Mouse (Mus musculus) hindbrain, embryonic 14.5 days (tissue): ENCODE measurements at regions not wholly inside any gene's neighbourhood (a gene's known extent, or its start where the extent isn't known, plus 50 kb on each side); places are given as distances from the start of the nearest gene placed in this dataset.
A peak's percentile ranks its signal among the peaks of the same experiment; 100 is the strongest.

Experiments
- ATAC-seq: fragments of 200-750 bp; cut with Nextera tagmentation; 2 replicates; pipeline ENCODE4 v1.8.0; 2017; ENCODE audit warnings: moderate number of reproducible peaks, mild to moderate bottlenecking, moderate TSS enrichment, moderate library complexity; ENCODE audit not compliant: low FRiP score
- DNase-seq: peaks from one replicate; pipeline ENCODE4 v3.0.0-alpha.2; 2015; ENCODE audit warnings: low spot score
- H3K27ac ChIP-seq: fragments of 300-500 bp; sonication (generic); 2 replicates; pipeline ENCODE4 v1.5.1; 2014; ENCODE audit warnings: mild to moderate bottlenecking, moderate library complexity
- H3K27me3 ChIP-seq: fragments of 300-500 bp; sonication (generic); 2 replicates; pipeline ENCODE4 v1.6.1; 2014; ENCODE audit warnings: mild to moderate bottlenecking, low read length, mixed read lengths; ENCODE audit not compliant: control insufficient read depth, insufficient read depth
- H3K36me3 ChIP-seq: fragments of 300-500 bp; sonication (generic); replicated peaks from 2 replicates; pipeline ENCODE4 v1.6.1; 2014; ENCODE audit not compliant: control insufficient read depth, insufficient read depth
- H3K4me1 ChIP-seq: fragments of 300-500 bp; sonication (generic); replicated peaks from 2 replicates; pipeline ENCODE4 v1.6.1; 2014; ENCODE audit warnings: antibody characterized with exemption, low read length, mixed read lengths; ENCODE audit not compliant: control insufficient read depth, insufficient read depth
- H3K4me2 ChIP-seq: fragments of 300-500 bp; sonication (generic); replicated peaks from 2 replicates; pipeline ENCODE4 v1.6.1; 2014; ENCODE audit warnings: mild to moderate bottlenecking, moderate library complexity
- H3K4me3 ChIP-seq: fragments of 300-500 bp; sonication (generic); replicated peaks from 2 replicates; pipeline ENCODE4 v1.5.1; 2014; ENCODE audit warnings: mild to moderate bottlenecking, low read length
- H3K9ac ChIP-seq: fragments of 300-500 bp; sonication (generic); 2 replicates; pipeline ENCODE4 v1.6.1; 2014
- H3K9me3 ChIP-seq: fragments of 300-500 bp; sonication (generic); 2 replicates; pipeline ENCODE4 v1.6.1; 2016; ENCODE audit warnings: low read length; ENCODE audit not compliant: control insufficient read depth
- WGBS: fragments of 180-500 bp; shearing (Covaris S2); extraction: QIAGEN DNeasy Blood & Tissue Kit; methylation state at CpG from one replicate; pipeline ENCODE4 v1.1.7; 2014; 5-methylcytosine and 5-hydroxymethylcytosine counted together

DNA sequence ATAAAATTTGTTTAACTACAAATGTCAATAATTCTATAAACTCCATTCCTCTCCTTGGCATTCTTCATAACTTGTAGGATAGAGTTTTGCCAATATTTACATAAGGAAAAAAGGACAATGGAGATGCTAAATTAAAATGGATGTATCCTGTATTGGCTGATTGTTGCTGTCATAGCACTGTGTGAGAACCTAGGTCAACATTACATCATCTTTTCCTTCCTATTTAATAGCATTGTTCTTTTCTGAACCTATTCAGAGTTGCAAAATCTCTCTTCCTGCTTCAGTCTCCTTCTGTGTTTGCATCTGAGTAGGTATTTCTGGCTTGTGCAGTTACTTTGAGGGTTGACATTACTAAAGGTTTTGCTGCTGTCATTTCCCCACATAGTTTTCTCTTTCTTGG is 228.6 kb upstream of the Gk2 start:
- Histone ChIP-seq H3K36me3 (no peaks in the 10 kb centered on the region), H3K27me3 (no peaks in the 10 kb centered on the region), H3K4me2 (no peak overlapping the region), H3K9me3 (no peaks in the 10 kb centered on the region), H3K4me1 (no peaks in the 10 kb centered on the region), H3K9ac (no peak overlapping the region), H3K27ac (no peak overlapping the region), H3K4me3 (no peak overlapping the region)
- no peak for ATAC-seq
- DNase-seq = no peak

- ATAC-seq (no peak), DNase-seq (no peak)
- Histone ChIP-seq H3K4me2 (no peak overlapping the region), H3K4me3 (no peak overlapping the region), H3K27ac (no peak overlapping the region), H3K9ac (no peak overlapping the region), H3K4me1 (no peaks in the 10 kb centered on the region), H3K36me3 (no peaks in the 10 kb centered on the region), H3K9me3 (no peaks in the 10 kb centered on the region), H3K27me3 (no peaks in the 10 kb centered on the region)
- 76% methylated on average over 4 of the region's 4 CpGs for WGBS
These were observed 227.9 kb upstream of the Gk2 start for GRCm38 (mm10) chr5:97684592-97685258.

- no peaks in the 10 kb centered on the region for H3K27me3 ChIP-seq
- H3K4me1 ChIP-seq = no peaks in the 10 kb centered on the region
- 53% methylated on average over 3 of the region's 3 CpGs for WGBS
- no peak overlapping the region for H3K9ac ChIP-seq
- H3K36me3 ChIP-seq = no peaks in the 10 kb centered on the region
- no peak overlapping the region for H3K27ac ChIP-seq
- H3K9me3 ChIP-seq = no peaks in the 10 kb centered on the region
- no peak overlapping the region for H3K4me2 ChIP-seq
- no peak overlapping the region for H3K4me3 ChIP-seq
- no peak for DNase-seq
- ATAC-seq = no peak
These were observed 212.9 kb upstream of the Gk2 start for GRCm38 (mm10) chr5:97669726-97670125.

DNA sequence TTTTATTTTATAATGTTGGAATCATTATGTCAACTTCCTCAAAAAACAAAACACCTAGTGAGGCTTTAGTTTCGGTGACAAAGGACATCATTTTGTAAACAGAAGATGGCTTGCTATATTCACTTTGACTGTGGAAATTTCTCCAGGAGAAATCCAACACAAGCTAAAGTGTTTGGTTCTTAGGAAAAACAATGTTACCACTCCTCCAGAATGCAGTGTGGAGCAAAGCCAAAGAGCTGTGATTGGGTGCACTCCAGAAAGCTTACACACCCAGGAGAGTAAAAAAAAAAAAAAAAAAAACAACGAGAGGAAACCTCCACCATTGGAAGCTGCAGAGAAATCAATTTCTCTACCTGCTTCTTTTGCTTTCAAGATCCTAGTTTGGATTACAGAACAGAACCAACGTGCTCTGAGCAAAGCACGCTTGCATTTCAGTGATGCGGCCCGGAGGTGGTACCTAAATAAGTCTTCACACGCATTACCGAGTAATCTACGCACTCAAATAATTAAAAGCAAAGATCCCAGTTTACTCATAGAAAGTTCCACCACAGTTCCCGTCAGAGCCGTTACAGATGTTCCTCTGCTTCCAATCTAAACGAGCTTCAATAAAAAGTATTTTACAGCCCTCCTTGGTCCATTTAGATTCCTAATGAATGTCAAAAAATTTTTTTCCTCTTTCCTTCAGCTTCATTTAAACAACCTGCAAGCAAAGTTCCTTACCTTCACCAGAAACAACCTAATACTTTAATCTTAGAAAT is 199.5 kb upstream of the Gk2 start:
- DNase-seq (no peak), ATAC-seq (no peak)
- H3K4me2 ChIP-seq = no peak overlapping the region
- no peaks in the 10 kb centered on the region; the same call in 1 of the 2 replicates for H3K4me1 ChIP-seq
- H3K27me3 ChIP-seq = no peaks in the 10 kb centered on the region
- H3K9me3 ChIP-seq = no peaks in the 10 kb centered on the region
- no peak overlapping the region for H3K9ac ChIP-seq
- no peak overlapping the region for H3K27ac ChIP-seq
- WGBS = 87% methylated on average over 12 of the region's 12 CpGs
- no peak overlapping the region for H3K4me3 ChIP-seq
- no peaks in the 10 kb centered on the region for H3K36me3 ChIP-seq

GRCm38 (mm10) chr5:97655266-97655665 is 198.4 kb upstream of the Gk2 start:
- Histone ChIP-seq H3K27ac (no peak overlapping the region), H3K9ac (no peak overlapping the region), H3K9me3 (no peaks in the 10 kb centered on the region), H3K4me1 (no peaks in the 10 kb centered on the region; the same call in 1 of the 2 replicates), H3K27me3 (no peaks in the 10 kb centered on the region), H3K36me3 (no peaks in the 10 kb centered on the region), H3K4me2 (no peak overlapping the region), H3K4me3 (no peak overlapping the region)
- 84% methylated on average over 6 of the region's 6 CpGs for WGBS
- DNase-seq (no peak), ATAC-seq (no peak)

GRCm38 (mm10) chr5:97654414-97654813 is 197.6 kb upstream of the Gk2 start:
- DNase-seq (peak; percentile 31), ATAC-seq (no peak)
- Histone ChIP-seq H3K27ac (no peak overlapping the region), H3K27me3 (no peaks in the 10 kb centered on the region), H3K4me3 (no peak overlapping the region), H3K36me3 (no peaks in the 10 kb centered on the region), H3K4me1 (no peaks in the 10 kb centered on the region; the same call in 1 of the 2 replicates), H3K9me3 (no peaks in the 10 kb centered on the region), H3K4me2 (peak overlapping the region; percentile 38), H3K9ac (no peak overlapping the region)
- 31% methylated on average over 12 of the region's 12 CpGs for WGBS

DNA sequence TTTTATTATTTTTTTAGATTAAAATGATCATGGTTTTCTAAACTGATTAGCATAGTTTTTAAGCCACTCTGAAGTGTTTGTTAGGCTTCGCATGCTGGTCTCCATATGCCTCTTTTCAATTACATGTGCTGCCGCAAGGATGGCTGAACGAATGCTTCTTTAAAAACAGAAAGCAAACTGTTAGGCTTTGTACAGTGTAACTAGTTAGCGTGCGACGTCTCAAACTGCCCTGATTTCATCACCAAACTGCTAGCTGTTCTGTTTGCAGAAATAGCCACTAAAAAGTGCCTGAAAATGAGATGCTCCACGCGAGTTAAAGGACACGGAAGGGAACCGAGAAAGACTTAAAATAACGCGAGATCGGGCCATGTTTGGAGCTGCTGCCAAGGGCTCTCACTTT is 185.4 kb upstream of the Gk2 start:
- Histone ChIP-seq H3K27me3 (no peaks in the 10 kb centered on the region), H3K4me3 (no peak overlapping the region), H3K9me3 (no peaks in the 10 kb centered on the region), H3K9ac (no peak overlapping the region), H3K4me2 (no peak overlapping the region), H3K36me3 (no peaks in the 10 kb centered on the region), H3K27ac (no peak overlapping the region), H3K4me1 (no peaks in the 10 kb centered on the region)
- ATAC-seq (no peak), DNase-seq (no peak)
- 87% methylated on average over 13 of the region's 13 CpGs for WGBS

DNA sequence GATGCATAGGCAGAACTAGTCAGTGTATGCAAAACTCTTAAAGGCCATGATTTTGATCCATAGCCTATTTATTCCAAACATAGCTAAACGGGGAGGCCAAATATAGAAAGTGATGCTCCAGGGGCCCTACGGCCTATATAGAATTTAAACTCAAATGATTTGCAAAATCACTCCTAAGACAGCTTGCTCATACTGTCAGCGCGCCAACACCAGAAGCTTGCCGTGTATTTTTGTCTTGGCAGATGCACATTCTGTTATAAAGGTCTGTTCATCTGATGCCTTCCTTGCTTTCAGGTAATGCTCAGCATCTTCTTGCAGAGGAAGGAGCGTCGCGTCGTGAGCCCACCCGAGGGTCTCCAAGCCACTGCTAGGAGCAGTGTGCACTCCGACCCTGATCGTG is 184.8 kb upstream of the Gk2 start:
- H3K4me2 ChIP-seq = no peak overlapping the region
- no peak overlapping the region for H3K4me3 ChIP-seq
- ATAC-seq (no peak), DNase-seq (no peak)
- H3K27ac ChIP-seq = no peak overlapping the region
- 95% methylated on average over 12 of the region's 12 CpGs for WGBS
- no peaks in the 10 kb centered on the region for H3K4me1 ChIP-seq
- no peaks in the 10 kb centered on the region for H3K27me3 ChIP-seq
- no peak overlapping the region for H3K9ac ChIP-seq
- H3K9me3 ChIP-seq = no peaks in the 10 kb centered on the region
- H3K36me3 ChIP-seq = no peaks in the 10 kb centered on the region

GRCm38 (mm10) chr5:97636357-97636756 is 179.5 kb upstream of the Gk2 start:
- ATAC-seq (no peak), DNase-seq (no peak)
- H3K4me2 ChIP-seq = no peak overlapping the region
- no peaks in the 10 kb centered on the region for H3K9me3 ChIP-seq
- H3K4me1 ChIP-seq = no peaks in the 10 kb centered on the region
- 72% methylated on average over 7 of the region's 7 CpGs for WGBS
- H3K9ac ChIP-seq = no peak overlapping the region
- no peak overlapping the region for H3K27ac ChIP-seq
- no peak overlapping the region for H3K4me3 ChIP-seq
- H3K36me3 ChIP-seq = no peaks in the 10 kb centered on the region
- no peaks in the 10 kb centered on the region for H3K27me3 ChIP-seq
